Mouse (Mus musculus) small intestine, adult 10 weeks (tissue): ENCODE measurements around the gene Olfr536. TPM values are rescaled to one million over a fixed set of nuclear protein-coding genes. Genes with fewer than 3 reads are reported as not detected.

Source experiments
- polyA plus RNA-seq: library from polyadenylated mRNA; stranded (reverse); fragments of 350-450 nt; fragmentation: Illumina TruSeq; extraction: RNeasy Lipid Tissue Mini Kit (QIAGEN cat#74804); gene quantifications from one replicate; pipeline ENCODE4 v1.2.3, GENCODE M21; 2014; ENCODE audit warnings: low replicate concordance

Olfr536 gene
- polyA plus RNA-seq: not detected

GRCm38 (mm10) chr7:140507346-140508021 is at the start of gene Olfr536:
Gene Olfr536 (minus strand): TSS chr7:140507396.

GRCm38 (mm10) chr7:140483916-140484315 is 23.3 kb downstream of the Olfr536 start, which contains the start of gene Olfr535:
Gene Olfr535 (plus strand): TSS chr7:140484216.

GRCm38 (mm10) chr7:140463070-140463469 is 44.1 kb downstream of the Olfr536 start, which contains the start of gene Olfr533:
Gene Olfr533 (plus strand): TSS chr7:140463370.

Other genes starting within 250 kb of the Olfr536 start
- gene Olfr525, start 186.5 kb downstream of the Olfr536 start, polyA plus RNA-seq: not detected
- not detected for gene Olfr527, start 173.4 kb downstream of the Olfr536 start, polyA plus RNA-seq
- gene Olfr60, start 145.7 kb downstream of the Olfr536 start, polyA plus RNA-seq: 0.33 TPM
- not detected for gene Olfr530, start 131.1 kb downstream of the Olfr536 start, polyA plus RNA-seq
- gene Olfr531, start 104.5 kb downstream of the Olfr536 start, polyA plus RNA-seq: not detected
- not detected for gene Olfr532, start 85.8 kb downstream of the Olfr536 start, polyA plus RNA-seq
- not detected for gene Olfr533, start 44.0 kb downstream of the Olfr536 start, polyA plus RNA-seq
- gene Olfr535, start 23.2 kb downstream of the Olfr536 start, polyA plus RNA-seq: not detected
- gene Olfr538, start 60.5 kb upstream of the Olfr536 start, polyA plus RNA-seq: not detected
- not detected for gene Olfr46, start 93.9 kb upstream of the Olfr536 start, polyA plus RNA-seq
- not detected for gene Olfr61, start 121.6 kb upstream of the Olfr536 start, polyA plus RNA-seq
- not detected for gene Olfr53, start 139.1 kb upstream of the Olfr536 start, polyA plus RNA-seq
- not detected for gene Olfr539, start 152.5 kb upstream of the Olfr536 start, polyA plus RNA-seq
- gene Olfr45, start 174.6 kb upstream of the Olfr536 start, polyA plus RNA-seq: not detected
- gene Olfr541, start 189.9 kb upstream of the Olfr536 start, polyA plus RNA-seq: not detected